Mouse (Mus musculus) granulocyte monocyte progenitor cell, adult 5-6 weeks (primary cell): ENCODE results near the gene Cby1. TPM values are rescaled to one million over a fixed set of nuclear protein-coding genes. Genes with fewer than 3 reads are reported as not detected.

Source experiments
- ATAC-seq: replicated peaks from 2 replicates; pipeline ENCODE4 v1.8.0; 2016; ENCODE audit warnings: mild to moderate bottlenecking, moderate TSS enrichment, inconsistent platforms; ENCODE audit not compliant: poor library complexity, severe bottlenecking
- total RNA-seq, 2 experiments: library from RNA; stranded (forward) in 1 of 2; stranded (reverse) in 1 of 2; fragments of 200-712, 200-1000 nt in 1 of 2; fragments of >200 nt in 1 of 2; fragmentation: Nextera tagmentation in 1 of 2; gene quantifications; 2 replicates each; pipeline ENCODE4 v1.2.3; 2014 to 2017

Gene Cby1
- total RNA-seq (2014; fragmentation: Nextera tagmentation), result 17.9 and 35.2 TPM in 2 replicates
- 32.0 and 45.5 TPM in 2 replicates for total RNA-seq (2017)

GRCm38 (mm10) chr15:79658531-79659375, at the start of gene Cby1, which contains the start of gene Fam227a:
TSS of gene Cby1 (plus strand) at chr15:79659199.
TSS of gene Fam227a (minus strand) at chr15:79658956.
- ATAC-seq, result peak; percentile 85

GRCm38 (mm10) chr15:79609226-79609625, 49.8 kb upstream of the Cby1 start:
- no peak for ATAC-seq

DNA sequence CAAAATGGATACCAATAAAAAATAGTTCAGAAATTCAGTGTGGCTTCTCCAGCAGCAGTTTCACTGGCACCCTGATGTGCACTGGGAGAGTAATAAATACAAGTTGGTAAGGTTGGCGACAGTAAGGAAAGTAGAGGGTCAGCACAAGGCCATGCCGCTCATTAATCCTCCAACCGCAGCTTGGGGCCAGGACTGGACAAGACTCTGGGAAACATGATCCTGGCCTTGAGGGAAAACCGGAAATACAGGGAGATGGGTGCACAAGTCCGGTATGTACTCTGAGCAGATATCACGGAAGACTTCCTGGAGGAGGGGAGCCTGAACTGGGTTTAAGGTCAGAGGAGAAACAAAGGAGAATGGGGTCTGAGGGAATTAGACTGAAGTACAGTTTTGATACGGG, 43.5 kb upstream of the Cby1 start:
- no peak for ATAC-seq

- no peak for ATAC-seq
These were observed 42.3 kb upstream of the Cby1 start for GRCm38 (mm10) chr15:79616729-79617128.

GRCm38 (mm10) chr15:79617135-79617534, 41.9 kb upstream of the Cby1 start:
- no peak for ATAC-seq

- ATAC-seq, result peak; percentile 44
These were observed 40.5 kb upstream of the Cby1 start for GRCm38 (mm10) chr15:79618456-79618855.

GRCm38 (mm10) chr15:79619770-79620414, 39.1 kb upstream of the Cby1 start:
- no peak for ATAC-seq

DNA sequence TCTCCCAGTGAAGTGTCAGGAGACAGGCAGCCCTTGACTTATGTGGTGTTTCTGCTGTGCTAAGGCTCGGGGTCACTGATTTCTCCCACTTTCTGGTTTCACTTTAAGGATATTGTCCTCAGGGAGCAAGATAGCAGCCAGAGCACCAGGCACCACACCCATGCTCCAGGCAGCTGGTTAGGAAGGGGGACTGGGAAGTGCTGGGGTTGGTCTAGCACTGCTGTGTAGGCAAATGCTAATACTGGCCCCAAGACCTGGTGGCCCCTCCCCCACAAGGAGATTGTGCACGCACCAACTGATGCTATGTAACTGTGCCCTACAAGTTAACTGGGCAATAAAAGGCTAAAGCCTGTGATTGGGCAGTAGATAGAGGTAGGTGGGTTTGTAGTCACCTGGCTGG, 28.5 kb upstream of the Cby1 start:
- ATAC-seq, result no peak

DNA sequence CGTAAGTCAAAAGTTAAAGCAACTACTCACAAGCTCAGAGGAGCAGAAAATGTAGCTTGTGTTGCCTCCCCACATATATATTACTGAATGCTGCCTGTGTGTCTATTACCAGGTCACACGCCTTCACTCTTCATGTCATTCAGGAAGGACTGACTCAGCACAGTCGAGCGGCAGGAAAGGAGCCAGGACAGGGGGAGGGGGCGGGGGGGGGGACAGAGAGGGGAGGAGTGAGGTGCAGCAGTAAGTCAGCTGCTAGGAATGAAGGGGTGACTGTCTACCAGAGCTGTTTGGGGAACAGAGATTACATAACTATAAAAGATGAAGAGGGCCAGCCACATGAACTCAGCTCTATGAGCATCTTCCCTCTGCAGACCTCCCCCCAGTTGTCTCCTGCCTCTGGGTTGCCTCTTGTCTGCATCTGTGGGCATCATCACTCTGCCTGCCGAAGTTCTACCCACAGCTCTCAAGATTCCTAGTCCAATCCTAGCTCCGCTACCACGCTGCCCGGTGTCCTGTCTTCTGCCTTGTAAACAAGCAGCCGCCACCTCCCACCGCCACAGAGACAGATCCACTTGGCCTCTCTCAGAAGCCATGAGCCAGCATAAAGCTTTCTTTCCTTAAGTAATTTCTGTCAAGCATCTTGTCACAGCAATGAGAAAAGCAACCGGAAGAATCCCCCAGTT, 17.7 kb upstream of the Cby1 start:
- 0 out of 2 replicates have a peak, but pooled peaks have one; percentile 27 for ATAC-seq

DNA sequence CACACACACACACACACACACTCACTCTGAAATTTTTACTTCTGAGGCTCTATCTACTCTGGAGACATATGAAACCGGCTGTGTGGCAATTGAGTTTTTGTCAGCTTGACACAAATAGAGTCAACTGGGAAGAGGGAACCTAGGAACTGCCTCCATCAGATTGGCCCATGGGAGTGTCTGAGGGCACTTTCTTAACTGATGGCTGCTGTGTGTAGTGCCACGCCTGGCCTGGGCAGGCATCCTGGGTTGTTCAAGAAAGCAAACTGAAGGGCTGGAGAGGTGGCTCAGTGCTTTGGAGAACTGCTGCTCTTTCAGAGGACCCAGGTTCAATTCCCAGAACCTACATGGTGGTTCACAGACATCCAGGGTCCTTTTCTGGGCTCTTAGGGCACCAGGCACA, 13.5 kb upstream of the Cby1 start:
- ATAC-seq, result no peak

GRCm38 (mm10) chr15:79648130-79648529, 10.9 kb upstream of the Cby1 start:
- no peak for ATAC-seq

DNA sequence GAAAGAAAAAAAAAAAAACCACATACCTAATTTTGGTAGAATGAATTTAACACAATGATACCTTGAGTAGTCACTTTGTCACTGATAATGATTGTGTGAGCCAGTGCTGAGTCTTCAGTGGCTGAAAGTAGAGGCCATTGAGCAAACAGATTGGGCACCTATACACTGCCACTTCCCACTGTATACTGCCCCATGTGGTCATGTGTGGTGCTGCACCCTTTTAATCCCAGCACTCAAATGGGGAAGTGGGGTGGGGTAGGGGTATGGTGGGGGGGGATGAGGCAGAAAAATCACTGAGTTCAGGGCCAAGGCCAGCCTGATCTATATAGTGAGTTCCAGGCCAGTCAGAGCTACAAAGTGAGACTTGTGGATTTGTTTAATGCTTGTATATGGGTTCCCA, 8.4 kb upstream of the Cby1 start:
- peak; percentile 95 for ATAC-seq

DNA sequence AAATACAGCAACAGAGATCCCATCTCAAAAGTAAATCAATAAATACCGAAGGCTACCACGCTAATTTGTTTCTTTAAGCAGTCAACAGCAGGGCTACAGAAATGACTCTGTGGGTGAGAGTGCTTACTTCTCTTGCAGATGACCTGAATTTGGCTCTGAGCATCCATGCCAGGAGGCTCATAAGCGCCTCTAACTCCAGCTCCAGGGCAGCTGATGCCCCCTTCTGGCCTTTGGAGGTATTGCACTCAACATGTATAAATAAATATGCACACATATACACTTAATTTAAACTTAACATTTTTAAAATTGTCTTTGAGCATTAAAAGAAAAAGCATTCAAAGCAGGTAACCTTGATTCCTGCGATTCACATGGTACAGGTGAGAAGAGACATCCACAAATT, 7.5 kb upstream of the Cby1 start:
- no peak for ATAC-seq

- no peak for ATAC-seq
These were observed 2.5 kb upstream of the Cby1 start for GRCm38 (mm10) chr15:79656451-79656850.

DNA sequence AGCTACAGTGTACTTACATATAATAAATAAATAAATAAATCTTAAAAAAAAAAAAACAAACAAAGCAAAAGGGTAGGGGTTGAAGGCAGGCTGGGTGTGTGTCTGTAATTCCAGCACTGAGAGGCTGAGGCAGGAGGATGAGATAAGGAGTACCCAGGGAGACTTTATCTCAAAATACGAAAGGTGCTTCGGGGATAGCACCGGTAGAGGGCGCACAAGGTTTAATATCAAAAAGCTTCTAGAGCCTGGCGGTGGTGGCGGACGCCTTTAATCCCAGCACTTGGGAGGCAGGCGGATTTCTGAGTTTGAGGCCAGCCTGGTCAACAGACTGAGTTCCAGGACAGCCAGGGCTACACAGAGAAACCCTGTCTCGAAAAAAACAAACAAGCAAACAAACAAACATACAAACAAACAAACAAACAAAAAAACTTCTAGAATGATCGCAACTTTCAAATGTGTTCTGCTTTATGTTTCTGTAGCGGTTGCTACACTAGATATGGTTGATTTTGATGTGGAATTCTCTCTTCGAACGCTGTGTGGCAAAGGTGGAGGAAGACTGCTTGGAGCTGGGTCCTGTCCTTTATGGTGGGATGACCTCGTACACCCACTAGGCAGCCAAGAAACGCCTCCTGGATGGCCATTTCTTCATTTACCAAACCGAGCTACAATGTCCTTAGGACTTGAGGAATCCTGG, 1.0 kb upstream of the Cby1 start:
- ATAC-seq, result peak; percentile 52

GRCm38 (mm10) chr15:79661852-79662251, 2.9 kb downstream of the Cby1 start:
- ATAC-seq, result no peak

- ATAC-seq, result no peak
These were observed 5.7 kb downstream of the Cby1 start for GRCm38 (mm10) chr15:79664666-79665065.

- ATAC-seq, result 0 out of 2 replicates have a peak, but pooled peaks have one; percentile 15
These were observed 10.2 kb downstream of the Cby1 start for GRCm38 (mm10) chr15:79669195-79669594.

DNA sequence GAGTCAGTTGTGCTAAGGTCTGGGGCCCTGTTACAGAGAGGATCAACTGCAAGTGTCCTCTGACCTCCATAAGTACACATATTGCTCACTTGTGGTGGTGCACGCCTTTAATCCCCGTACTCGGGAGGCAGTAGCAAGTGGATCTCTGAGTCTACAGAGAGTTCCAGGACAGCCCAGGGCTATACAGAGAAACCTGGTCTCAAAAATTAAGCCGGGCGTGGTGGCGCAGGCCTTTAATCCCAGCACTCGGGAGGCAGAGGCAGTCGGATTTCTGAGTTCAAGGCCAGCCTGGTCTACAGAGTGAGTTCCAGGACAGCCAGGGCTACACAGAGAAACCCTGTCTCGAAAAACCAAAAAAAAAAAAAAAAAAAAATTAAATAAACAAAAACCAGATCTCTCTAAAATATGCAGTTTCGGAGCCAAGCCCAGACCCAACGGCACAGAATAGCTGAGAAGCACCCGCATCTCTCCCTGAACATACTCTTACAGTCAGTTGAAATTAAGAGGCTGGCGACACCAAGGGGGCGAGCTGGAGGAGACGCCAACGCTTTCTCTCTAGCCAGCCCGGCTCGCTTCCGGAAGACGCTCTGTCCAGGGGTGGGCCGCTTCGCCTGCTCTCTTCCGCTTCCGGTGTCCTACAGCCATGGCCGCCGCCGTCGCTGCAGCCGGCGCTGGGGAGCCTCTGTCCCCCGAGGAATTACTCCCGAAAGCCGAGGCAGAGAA, 11.4 kb downstream of the Cby1 start, which contains the start of gene Tomm22:
Gene Tomm22 (plus strand): TSS at position 613 of the 723 bp plus-strand sequence.
- ATAC-seq, result peak; percentile 92

DNA sequence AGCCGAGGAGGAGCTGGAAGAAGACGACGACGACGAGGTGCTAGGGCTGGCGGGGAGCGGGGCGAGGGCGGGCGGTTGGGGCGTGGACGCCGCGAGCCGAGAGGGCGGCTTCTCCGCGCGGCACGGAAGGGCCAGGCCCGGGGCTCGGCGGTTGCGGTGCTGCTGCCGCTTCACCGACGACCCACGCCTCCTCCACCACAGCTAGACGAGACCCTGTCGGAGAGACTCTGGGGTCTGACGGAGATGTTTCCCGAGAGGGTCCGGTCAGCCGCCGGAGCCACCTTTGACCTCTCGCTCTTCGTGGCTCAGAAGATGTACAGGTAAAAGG, 11.9 kb downstream of the Cby1 start:
- peak; percentile 14; the same call in 1 of the 2 replicates for ATAC-seq
